Mouse (Mus musculus) heart, postnatal 14 days (tissue): ENCODE measurements at regions not wholly inside any gene's neighbourhood (a gene's known extent, or its start where the extent isn't known, plus 50 kb on each side); places are given as distances from the start of the nearest gene placed in this dataset.

ENCODE experiments used
- DNase-seq, 2 experiments: peaks; one replicate each; pipeline ENCODE4 v3.0.0; 2021 to 2022
- intact Hi-C: fragments of 180-260 bp; cut with DNase I; formaldehyde crosslinking; loops from one replicate; pipeline ENCODE4 v1.15.1; 2025

- intact Hi-C loops = no loop called here
- no peak for DNase-seq
Observed at GRCm38 (mm10) chr3:149518928-149519574, 528.7 kb upstream of the Adgrl2 start.

GRCm38 (mm10) chr3:149517537-149517936 is 527.2 kb upstream of the Adgrl2 start:
- no peak for DNase-seq

GRCm38 (mm10) chr3:149509178-149509577 is 518.8 kb upstream of the Adgrl2 start:
- intact Hi-C loops = loop anchor here (10.0 kb wide), 1 partner anchor 216 kb away; no protein-coding TSS in a partner anchor
- no peak for DNase-seq

More at GRCm38 (mm10) chr3:149517537-149517936, 527.2 kb upstream of the Adgrl2 start:
- intact Hi-C loops = no loop called here

GRCm38 (mm10) chr3:149508671-149509070 is 518.3 kb upstream of the Adgrl2 start:
- peak; percentile 44 to 72 for DNase-seq
- intact Hi-C loops = loop anchor here (10.0 kb wide), 1 partner anchor 216 kb away; no protein-coding TSS in a partner anchor

GRCm38 (mm10) chr3:149505692-149506091 is 515.3 kb upstream of the Adgrl2 start:
- peak; percentile 5 to 10 for DNase-seq
- intact Hi-C loops = loop anchor here (10.0 kb wide), 1 partner anchor 219 kb away; no protein-coding TSS in a partner anchor

- intact Hi-C loops = loop anchor here (10.0 kb wide), 1 partner anchor 221 kb away; no protein-coding TSS in a partner anchor
- DNase-seq = no peak
Observed at GRCm38 (mm10) chr3:149503992-149504391, 513.6 kb upstream of the Adgrl2 start.

GRCm38 (mm10) chr3:149500130-149500529 is 509.8 kb upstream of the Adgrl2 start:
- DNase-seq = no peak
- intact Hi-C loops = loop anchor here (10.0 kb wide), 1 partner anchor 225 kb away; no protein-coding TSS in a partner anchor

- intact Hi-C loops = no loop called here
- DNase-seq = no peak
Observed at GRCm38 (mm10) chr3:149498765-149499164, 508.4 kb upstream of the Adgrl2 start.

- no peak for DNase-seq
- intact Hi-C loops = no loop called here
Observed at GRCm38 (mm10) chr3:149496829-149497471, 506.6 kb upstream of the Adgrl2 start.

- no peak for DNase-seq
- intact Hi-C loops = no loop called here
Observed at GRCm38 (mm10) chr3:149496122-149496521, 505.8 kb upstream of the Adgrl2 start.

- intact Hi-C loops = no loop called here
- no peak for DNase-seq
Observed at GRCm38 (mm10) chr3:149488147-149488546, 497.8 kb upstream of the Adgrl2 start.

GRCm38 (mm10) chr3:149485406-149485805 is 495.1 kb upstream of the Adgrl2 start:
- no peak for DNase-seq
- intact Hi-C loops = no loop called here

GRCm38 (mm10) chr3:149484319-149484718 is 494.0 kb upstream of the Adgrl2 start:
- intact Hi-C loops = no loop called here

GRCm38 (mm10) chr3:149476151-149476550 is 485.8 kb upstream of the Adgrl2 start:
- intact Hi-C loops = no loop called here
- no peak for DNase-seq

More at GRCm38 (mm10) chr3:149484319-149484718, 494.0 kb upstream of the Adgrl2 start:
- DNase-seq = no peak

- no peak for DNase-seq
- intact Hi-C loops = loop anchor here (10.0 kb wide), 1 partner anchor 118 kb away; no protein-coding TSS in a partner anchor
Observed at GRCm38 (mm10) chr3:149466973-149467372, 476.6 kb upstream of the Adgrl2 start.

- no peak for DNase-seq
- intact Hi-C loops = loop anchor here (10.0 kb wide), 1 partner anchor 120 kb away; no protein-coding TSS in a partner anchor
Observed at GRCm38 (mm10) chr3:149464603-149465002, 474.2 kb upstream of the Adgrl2 start.

- intact Hi-C loops = loop anchor here (10.0 kb wide), 1 partner anchor 123 kb away; no protein-coding TSS in a partner anchor
- no peak for DNase-seq
Observed at GRCm38 (mm10) chr3:149462121-149462541, 471.8 kb upstream of the Adgrl2 start.

GRCm38 (mm10) chr3:149461613-149462012 is 471.3 kb upstream of the Adgrl2 start:
- no peak for DNase-seq
- intact Hi-C loops = loop anchor here (10.0 kb wide), 1 partner anchor 123 kb away; no protein-coding TSS in a partner anchor

GRCm38 (mm10) chr3:149449376-149449775 is 459.0 kb upstream of the Adgrl2 start:
- intact Hi-C loops = no loop called here

GRCm38 (mm10) chr3:149445991-149446564 is 455.7 kb upstream of the Adgrl2 start:
- no peak for DNase-seq
- intact Hi-C loops = loop anchor here (2.0 kb wide), 1 partner anchor 455 kb away; the partner anchor contains the start of gene Adgrl2

More at GRCm38 (mm10) chr3:149449376-149449775, 459.0 kb upstream of the Adgrl2 start:
- DNase-seq = no peak
